Mouse (Mus musculus): ENCODE results near the gene Cmss1.

The Cmss1 gene

GRCm38 (mm10) chr16:57606444-57607227 lies at the start of gene Cmss1:
Gene Cmss1, minus strand, starts transcription at chr16:57606864.
- DNase-seq: peak; percentile 89

- DNase-seq: no peak
Measured at GRCm38 (mm10) chr16:57649888-57650287, 43.2 kb upstream of the Cmss1 start.

GRCm38 (mm10) chr16:57641346-57641885 lies 34.8 kb upstream of the Cmss1 start:
- DNase-seq: no peak

- DNase-seq: no peak
Measured at GRCm38 (mm10) chr16:57634766-57635165, 28.1 kb upstream of the Cmss1 start.

GRCm38 (mm10) chr16:57634191-57634590 lies 27.5 kb upstream of the Cmss1 start:
- peak; percentile 62 for DNase-seq

GRCm38 (mm10) chr16:57611768-57612167 lies 5.1 kb upstream of the Cmss1 start:
- peak; percentile 50 for DNase-seq

- DNase-seq: no peak
Measured at GRCm38 (mm10) chr16:57601031-57601430, 5.6 kb downstream of the Cmss1 start.

GRCm38 (mm10) chr16:57597295-57597957 lies 9.2 kb downstream of the Cmss1 start:
- no peak for DNase-seq

- DNase-seq: peak; percentile 40
Measured at GRCm38 (mm10) chr16:57593422-57594157, 13.1 kb downstream of the Cmss1 start.

GRCm38 (mm10) chr16:57585201-57585600 lies 21.5 kb downstream of the Cmss1 start:
- DNase-seq: no peak

- no peak for DNase-seq
Measured at GRCm38 (mm10) chr16:57582008-57582407, 24.7 kb downstream of the Cmss1 start.

- no peak for DNase-seq
Measured at GRCm38 (mm10) chr16:57580041-57580440, 26.6 kb downstream of the Cmss1 start.

GRCm38 (mm10) chr16:57577519-57577918 lies 29.1 kb downstream of the Cmss1 start:
- DNase-seq: no peak

- DNase-seq: no peak
Measured at GRCm38 (mm10) chr16:57575764-57576388, 30.8 kb downstream of the Cmss1 start.

- DNase-seq: no peak
Measured at GRCm38 (mm10) chr16:57573831-57574230, 32.8 kb downstream of the Cmss1 start.

GRCm38 (mm10) chr16:57570789-57571311 lies 35.8 kb downstream of the Cmss1 start:
- no peak for DNase-seq

- no peak for DNase-seq
Measured at GRCm38 (mm10) chr16:57568648-57569404, 37.8 kb downstream of the Cmss1 start.

GRCm38 (mm10) chr16:57566215-57566614 lies 40.4 kb downstream of the Cmss1 start:
- DNase-seq: no peak

- no peak for DNase-seq
Measured at GRCm38 (mm10) chr16:57564807-57565206, 41.9 kb downstream of the Cmss1 start.

- DNase-seq: no peak
Measured at GRCm38 (mm10) chr16:57563453-57563852, 43.2 kb downstream of the Cmss1 start.

- no peak for DNase-seq
Measured at GRCm38 (mm10) chr16:57560185-57560584, 46.5 kb downstream of the Cmss1 start.

- DNase-seq: no peak
Measured at GRCm38 (mm10) chr16:57558258-57558657, 48.4 kb downstream of the Cmss1 start.

Data from thymus, postnatal 14 days (tissue).